In the genomic region with DNA sequence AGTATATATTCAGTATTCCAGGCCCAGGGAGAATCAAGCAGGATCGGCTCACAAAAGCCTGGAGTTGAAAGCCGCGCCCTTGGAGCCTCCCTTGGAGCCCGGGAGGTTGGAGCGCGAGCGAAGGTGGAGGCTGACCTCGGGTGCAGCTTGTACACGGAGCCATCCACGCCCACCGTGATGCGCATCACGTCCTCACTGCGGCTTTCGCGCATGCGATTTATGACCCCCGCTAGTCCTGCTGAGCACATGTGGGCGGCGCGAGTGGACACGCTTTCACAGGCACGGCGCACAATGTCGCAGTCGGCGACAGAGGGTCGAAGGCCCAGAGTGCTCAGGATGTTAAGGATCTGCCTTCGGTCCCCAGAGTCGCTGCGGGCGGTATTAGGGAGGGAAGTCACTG, we compare ENCODE assay signal across 7 mouse cellular contexts. TPM values are rescaled to one million over a fixed set of nuclear protein-coding genes. Genes with fewer than 3 reads are reported as not detected.
DNase-seq lines count a peak whose midpoint lies in the region; ATAC-seq and TF ChIP-seq lines count a peak whose summit lies in the region.

No protein-coding gene starts in this region.

- H3K4me3 ChIP-seq in lung, embryonic 16.5 days (ENCODE audit: low read length): peak overlapping the region; percentile 49
- H3K4me3 ChIP-seq in cortical plate, adult 2 months (ENCODE audit: insufficient read depth, low read length): peak overlapping the region; percentile 1; the same call in 1 of the 2 replicates
- H3K4me3 ChIP-seq in midbrain, embryonic 15.5 days: peak overlapping the region; percentile 47

- no peaks in the 10 kb centered on the region for H3K36me3 ChIP-seq in lung, embryonic 16.5 days (ENCODE audit: control insufficient read depth, insufficient read depth, low read length)
- H3K36me3 ChIP-seq in midbrain, embryonic 15.5 days (replicated peaks): no peaks in the 10 kb centered on the region

- no peaks in the 10 kb centered on the region for H3K9me3 ChIP-seq in lung, embryonic 16.5 days (ENCODE audit: control insufficient read depth, low read length)
- H3K9me3 ChIP-seq in midbrain, embryonic 15.5 days: no peaks in the 10 kb centered on the region

- WGBS in lung, embryonic 16.5 days: 2% methylated on average over 32 of the region's 32 CpGs
- WGBS in midbrain, embryonic 15.5 days: under 1% methylated on average over 32 of the region's 32 CpGs

- H3K9ac ChIP-seq in lung, embryonic 16.5 days (ENCODE audit: low read length): peak overlapping the region; percentile 62
- peak overlapping the region; percentile 57 for H3K9ac ChIP-seq in midbrain, embryonic 15.5 days

- peaks cover 2% of the 10 kb centered on the region for H3K27me3 ChIP-seq in lung, embryonic 16.5 days (ENCODE audit: control insufficient read depth, insufficient read depth, low read depth, low read length)
- H3K27me3 ChIP-seq in midbrain, embryonic 15.5 days (replicated peaks): 0 out of 2 replicates have a peak, but pooled peaks cover 3% of the 10 kb centered on the region

- intact Hi-C loops in left cerebral cortex, postnatal 14 days (cut with DNase I): no loop called here

- peaks cover 17% of the 10 kb centered on the region for H3K4me1 ChIP-seq in lung, embryonic 16.5 days (replicated peaks; ENCODE audit: control insufficient read depth, insufficient read depth, low read length)
- peaks cover 6% of the 10 kb centered on the region; the same call in 1 of the 2 replicates for H3K4me1 ChIP-seq in cortical plate, adult 2 months (ENCODE audit: control insufficient read depth, insufficient read depth, low read length)
- H3K4me1 ChIP-seq in midbrain, embryonic 15.5 days: peaks cover 25% of the 10 kb centered on the region

- H3K27ac ChIP-seq in lung, embryonic 16.5 days (ENCODE audit: low read length): no peak overlapping the region
- peak overlapping the region; percentile 40; the same call in 1 of the 2 replicates for H3K27ac ChIP-seq in cortical plate, adult 2 months (ENCODE audit: insufficient read depth, low read length)
- H3K27ac ChIP-seq in midbrain, embryonic 15.5 days: peak overlapping the region; percentile 88

- TF ChIP-seq POLR2A in cortical plate, adult 2 months (IDR thresholded peaks at IDR 0.05; ENCODE audit: extremely low read depth, insufficient read depth, low read length): peak; percentile 42; the same call in 1 of the 2 replicates

- peak; percentile 71 for ATAC-seq in lung, embryonic 16.5 days (ENCODE audit: low read depth)
- peak; percentile 94 for ATAC-seq in midbrain, embryonic 15.5 days (replicated peaks)

- no peak for DNase-seq in lung, postnatal 25 days (ENCODE audit: low spot score)
- peak; percentile 48 to 52 for DNase-seq in frontal cortex, postnatal 36 days (ENCODE audit: low spot score in 2 of 2)
- DNase-seq in left cerebral cortex, postnatal 14 days (ENCODE audit: low spot score in 2 of 2): peak; percentile 63 to 65
- peak; percentile 38 to 70 for DNase-seq in urinary bladder, postnatal 4 days (ENCODE audit: low spot score in 2 of 2)

- H3K4me2 ChIP-seq in lung, embryonic 16.5 days (ENCODE audit: low read depth, low read length): peak overlapping the region; percentile 76
- peak overlapping the region; percentile 74 for H3K4me2 ChIP-seq in midbrain, embryonic 15.5 days

- TF ChIP-seq CTCF in cortical plate, adult 2 months (IDR thresholded peaks at IDR 0.05; ENCODE audit: extremely low read depth, insufficient read depth, low read length): no peak

RNA-seq across cellular contexts. Expression of a gene that starts 3.4 kb away (rescaled TPM):
- 450 and 673 TPM in 2 replicates for polyA plus RNA-seq in lung, embryonic 16.5 days (2015; fragmentation: Nextera tagmentation; extraction: Ambion mirVana)
- polyA plus RNA-seq in cortical plate, adult 2 months (2012; rRNA removed): not detected in 2 replicates
- total RNA-seq in left cerebral cortex, postnatal 14 days (2021): not detected
- 1.6 TPM in 1 of 2 replicates, not detected in the other for polyA plus RNA-seq in midbrain, embryonic 15.5 days (2015; fragmentation: Nextera tagmentation; extraction: Ambion mirVana)

RNA-seq across cellular contexts. Expression of a gene that starts 23.9 kb away (rescaled TPM):
- 127 and 139 TPM in 2 replicates for polyA plus RNA-seq in lung, embryonic 16.5 days (2015; fragmentation: Nextera tagmentation; extraction: Ambion mirVana)
- polyA plus RNA-seq in cortical plate, adult 2 months (2012; rRNA removed): 26.2 and 26.3 TPM in 2 replicates
- total RNA-seq in left cerebral cortex, postnatal 14 days (2021): 10 to 100 TPM; 19.4 to 21.2 TPM
- polyA plus RNA-seq in midbrain, embryonic 15.5 days (2015; fragmentation: Nextera tagmentation; extraction: Ambion mirVana): 51.0 and 59.6 TPM in 2 replicates

RNA-seq across cellular contexts. Expression of a gene that starts 40.2 kb away (rescaled TPM):
- polyA plus RNA-seq in lung, embryonic 16.5 days (2015; fragmentation: Nextera tagmentation; extraction: Ambion mirVana): 35.1 and 37.4 TPM in 2 replicates
- 11.3 and 14.0 TPM in 2 replicates for polyA plus RNA-seq in cortical plate, adult 2 months (2012; rRNA removed)
- total RNA-seq in left cerebral cortex, postnatal 14 days (2021): 10 to 100 TPM; 15.2 to 18.6 TPM
- 21.9 and 27.7 TPM in 2 replicates for polyA plus RNA-seq in midbrain, embryonic 15.5 days (2015; fragmentation: Nextera tagmentation; extraction: Ambion mirVana)

RNA-seq across cellular contexts. Expression of a gene that starts 47.9 kb away (rescaled TPM):
- 1.3 and 1.6 TPM in 2 replicates for polyA plus RNA-seq in lung, embryonic 16.5 days (2015; fragmentation: Nextera tagmentation; extraction: Ambion mirVana)
- polyA plus RNA-seq in cortical plate, adult 2 months (2012; rRNA removed): 0.86 and 1.4 TPM in 2 replicates
- total RNA-seq in left cerebral cortex, postnatal 14 days (2021): 1 to 10 TPM; 1.6 to 2.1 TPM
- 10.0 and 11.2 TPM in 2 replicates for polyA plus RNA-seq in midbrain, embryonic 15.5 days (2015; fragmentation: Nextera tagmentation; extraction: Ambion mirVana)

RNA-seq across cellular contexts. Expression of a gene that starts 53.5 kb away (rescaled TPM):
- 52.3 and 53.1 TPM in 2 replicates for polyA plus RNA-seq in lung, embryonic 16.5 days (2015; fragmentation: Nextera tagmentation; extraction: Ambion mirVana)
- 64.7 and 65.3 TPM in 2 replicates for polyA plus RNA-seq in cortical plate, adult 2 months (2012; rRNA removed)
- total RNA-seq in left cerebral cortex, postnatal 14 days (2021): 100 to 1,000 TPM in 1 of 2 experiments, 10 to 100 TPM in 1; 99.6 to 108 TPM
- 96.8 and 104 TPM in 2 replicates for polyA plus RNA-seq in midbrain, embryonic 15.5 days (2015; fragmentation: Nextera tagmentation; extraction: Ambion mirVana)

Comparison
In these comparisons a context has a peak if more than half of its experiments do, and no peak if none do; other contexts are left out.
1. RNA of a gene that starts 3.4 kb away (polyA plus RNA-seq): 450 to 673 TPM in lung, embryonic 16.5 days; 1.6 TPM in midbrain, embryonic 15.5 days and not detected in cortical plate, adult 2 months; every median in the first group is over 100 times any median in the second.
2. Peak in every context shown above with its lines, with median percentiles within 50 percentile points of each other: H3K4me3 ChIP-seq.